Mouse (Mus musculus) intestine, embryonic 15.5 days (tissue): Measurements from ENCODE around the gene Gm44596. TPM values are rescaled to one million over a fixed set of nuclear protein-coding genes. Genes with fewer than 3 reads are reported as not detected.

Experiments used
- polyA plus RNA-seq: library from polyadenylated mRNA; unstranded; fragments of >200 nt; fragmentation: Nextera tagmentation; extraction: Ambion mirVana; gene quantifications from 2 replicates; pipeline ENCODE4 v1.2.1, GENCODE M21; 2015

Gene Gm44596
- polyA plus RNA-seq, 1 experiment from 2014 or later: not detected

Other genes starting within 250 kb of the Gm44596 start
- gene Tspan9, start 231.9 kb upstream of the Gm44596 start, polyA plus RNA-seq: 92.3 and 102 TPM in 2 replicates
- 2.2 and 2.5 TPM in 2 replicates for gene Tead4, start 74.7 kb upstream of the Gm44596 start, polyA plus RNA-seq
- gene Tulp3, start 19.7 kb upstream of the Gm44596 start, polyA plus RNA-seq: 10.4 and 11.9 TPM in 2 replicates
- gene Rhno1, start 12.6 kb upstream of the Gm44596 start, polyA plus RNA-seq: 97.9 and 107 TPM in 2 replicates
- 25.7 and 26.3 TPM in 2 replicates for gene Foxm1, start 12.5 kb upstream of the Gm44596 start, polyA plus RNA-seq
- gene Tex52, start within 50 bp of the Gm44596 start, polyA plus RNA-seq: 0.13 and 0.16 TPM in 2 replicates
- gene Nrip2, start 23.8 kb downstream of the Gm44596 start, polyA plus RNA-seq: 4.9 TPM in 2 replicates
- gene Itfg2, start 49.4 kb downstream of the Gm44596 start, polyA plus RNA-seq: 24.4 and 24.8 TPM in 2 replicates
- 511 and 518 TPM in 2 replicates for gene Fkbp4, start 63.2 kb downstream of the Gm44596 start, polyA plus RNA-seq
- gene Pzp, start 151.2 kb downstream of the Gm44596 start, polyA plus RNA-seq: 2.0 and 3.8 TPM in 2 replicates
- gene A2ml1, start 206.1 kb downstream of the Gm44596 start, polyA plus RNA-seq: 2.7 and 3.6 TPM in 2 replicates
- not detected in 2 replicates for gene Klrb1a, start 248.0 kb downstream of the Gm44596 start, polyA plus RNA-seq